Mouse (Mus musculus) spleen, embryonic (tissue): ENCODE measurements at regions not wholly inside any gene's neighbourhood (a gene's known extent, or its start where the extent isn't known, plus 50 kb on each side); places are given as distances from the start of the nearest gene placed in this dataset.
"Not testable (repeated sequence)": the region's sequence is repeated elsewhere in the genome, so short reads cannot be mapped to it uniquely, and the experiment has no call there.

ENCODE experiments used
- CTCF ChIA-PET: fragments of 350-600 bp; sonication (Branson Sonifier 250); formaldehyde crosslinking; loops from one replicate; lab custom pipeline; 2022; lab: Charles Lee

DNA sequence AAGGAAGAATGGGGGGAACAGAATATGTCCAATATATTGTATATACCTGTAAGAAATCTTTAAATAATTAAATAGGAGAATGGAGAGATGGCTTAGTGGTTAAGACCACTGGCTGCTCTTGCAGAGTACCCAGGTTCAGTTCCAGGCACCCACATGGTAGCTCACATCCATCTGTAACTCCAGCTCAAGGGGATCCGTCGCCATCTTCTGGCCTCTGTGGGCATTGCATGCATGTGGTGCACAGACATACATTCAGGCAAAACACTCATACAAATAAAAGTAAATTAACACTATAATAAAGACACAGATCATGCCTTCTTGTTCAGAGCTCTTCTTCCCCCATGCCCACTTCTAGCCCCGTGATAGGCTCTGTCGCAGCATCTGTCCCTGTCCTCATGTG is 132.0 kb downstream of the Tomm20 start:
- CTCF ChIA-PET: interaction anchor here (1.5 kb wide), 1 partner anchor 11 kb away, joined by 3 read pairs; no protein-coding TSS in a partner anchor

DNA sequence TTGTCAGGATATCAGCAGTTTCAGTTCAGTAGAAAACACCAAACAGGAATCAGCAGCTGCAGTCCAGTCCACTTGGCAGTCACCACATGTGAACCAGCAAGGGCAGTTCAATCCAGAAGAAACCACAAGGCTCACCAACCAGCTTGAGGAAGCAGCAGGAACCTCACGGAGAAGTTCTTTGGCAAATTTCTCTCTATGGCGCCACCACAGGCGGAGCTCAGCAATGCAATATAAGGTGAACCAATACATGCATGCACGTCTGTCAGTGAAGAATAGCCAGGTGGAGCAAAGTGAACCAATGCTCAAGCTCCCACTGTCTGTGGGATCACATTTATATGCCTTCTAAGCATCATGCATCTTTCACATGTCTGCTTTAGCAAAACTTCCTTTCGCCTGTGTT is 132.9 kb downstream of the Tomm20 start:
- CTCF ChIA-PET: interaction anchor here (1.5 kb wide), 1 partner anchor 11 kb away, joined by 3 read pairs; no protein-coding TSS in a partner anchor

DNA sequence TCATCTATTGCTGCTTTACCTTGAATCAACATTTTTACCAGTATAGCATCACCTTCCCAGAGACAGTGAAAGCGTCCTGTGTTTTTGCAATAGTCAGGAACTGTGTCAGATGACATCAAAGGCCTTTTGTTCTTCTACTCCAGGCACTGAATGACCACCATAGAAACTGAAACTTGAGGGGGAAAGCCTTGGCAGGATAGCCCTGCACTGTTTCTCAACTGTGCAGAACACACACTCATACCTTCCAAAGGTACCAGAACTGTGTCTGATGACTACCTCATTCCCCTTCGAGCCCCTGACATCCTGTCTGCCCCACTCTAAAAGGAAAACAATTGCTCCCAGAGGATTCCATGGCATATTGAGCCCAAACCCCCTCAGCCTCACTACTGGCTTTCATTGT is 134.3 kb downstream of the Tomm20 start:
- CTCF ChIA-PET: not testable (repeated sequence)

GRCm38 (mm10) chr8:126810516-126810915 is 135.1 kb downstream of the Tomm20 start:
- CTCF ChIA-PET: no interaction called here

GRCm38 (mm10) chr8:126809321-126809720 is 136.3 kb downstream of the Tomm20 start:
- CTCF ChIA-PET: no interaction called here

DNA sequence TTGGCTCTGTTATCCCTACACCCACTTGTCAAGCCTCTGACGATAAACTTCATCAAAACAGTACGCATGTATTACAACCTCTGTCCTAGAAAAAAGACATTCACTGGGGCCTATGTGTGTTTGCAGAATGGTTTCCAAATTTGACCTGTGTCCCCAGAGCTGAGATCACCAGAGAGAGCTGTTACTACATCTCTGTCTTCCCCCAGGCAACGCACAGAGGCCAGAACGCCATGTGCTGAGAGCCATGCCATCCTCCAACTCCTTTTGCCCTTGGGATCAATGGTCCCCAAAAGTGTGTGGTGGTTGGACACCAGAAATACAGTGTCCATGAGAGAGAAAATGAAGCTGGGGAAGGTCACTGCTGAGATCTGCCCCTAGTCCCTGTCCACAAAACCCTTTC is 137.1 kb downstream of the Tomm20 start:
- CTCF ChIA-PET: interaction anchor here (0.7 kb wide), 1 partner anchor 286 kb away, joined by 19 read pairs; no protein-coding TSS in a partner anchor

GRCm38 (mm10) chr8:126807171-126807768 is 138.4 kb downstream of the Tomm20 start:
- CTCF ChIA-PET: no interaction called here

DNA sequence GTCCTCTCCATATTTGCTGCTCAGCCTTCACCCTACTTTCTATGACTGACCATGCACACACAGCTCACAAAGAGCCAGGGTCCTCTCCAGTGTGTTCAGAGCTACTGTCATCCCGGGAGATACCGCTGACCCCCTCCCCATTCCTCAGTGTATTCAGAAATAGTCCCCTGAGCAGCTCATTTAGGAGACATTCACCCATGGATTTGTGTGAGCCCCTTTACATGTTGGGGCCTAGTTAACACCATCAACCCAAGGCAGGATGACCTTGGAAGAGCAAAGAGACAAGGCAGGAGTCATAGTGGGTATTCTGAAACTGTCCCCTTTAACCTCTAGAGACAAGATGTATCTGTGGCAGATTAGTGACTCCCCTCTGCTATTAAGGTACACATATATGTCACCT is 139.1 kb downstream of the Tomm20 start:
- CTCF ChIA-PET: no interaction called here

- CTCF ChIA-PET: no interaction called here
Observed at GRCm38 (mm10) chr8:126806181-126806560, 139.5 kb downstream of the Tomm20 start.

DNA sequence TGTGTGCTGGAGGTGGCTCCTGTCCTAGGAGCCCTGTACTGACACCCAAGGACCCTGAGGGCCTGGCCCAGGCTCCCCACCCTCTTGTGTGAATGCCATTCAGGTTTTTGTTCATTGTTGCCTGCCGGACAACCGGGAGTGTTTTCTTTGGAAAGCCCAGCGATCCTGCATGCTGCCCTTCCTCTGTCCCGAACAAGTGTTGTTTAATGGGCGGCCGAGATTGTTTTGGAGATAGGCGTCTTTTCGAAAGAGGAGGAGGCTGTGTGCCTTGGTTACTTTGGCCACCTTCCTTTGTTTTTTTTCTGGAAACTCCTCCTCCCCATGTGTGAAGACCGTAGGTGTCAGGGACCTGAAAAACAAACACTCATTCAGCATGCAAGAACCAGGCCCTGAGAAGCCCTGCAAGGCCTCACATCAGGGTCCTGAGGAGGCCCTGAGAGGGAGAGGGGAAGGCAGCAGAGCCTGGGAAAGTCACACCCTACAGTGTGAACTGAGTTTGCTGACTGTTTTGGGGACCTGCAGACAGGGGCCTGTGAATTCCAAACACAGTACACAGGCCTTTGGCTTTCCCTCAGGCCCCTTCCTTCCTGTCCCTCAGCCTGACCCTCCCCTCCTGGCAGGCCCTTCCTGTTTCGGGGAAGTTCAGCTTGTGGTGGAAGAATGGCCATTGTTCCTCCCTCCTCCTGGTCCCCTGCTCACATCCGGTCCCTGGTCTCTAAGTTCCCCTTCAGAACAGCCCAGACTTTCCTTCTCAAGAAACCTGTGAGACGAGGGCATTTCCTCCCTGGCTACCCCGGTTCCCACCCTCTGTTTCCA is 140.1 kb downstream of the Tomm20 start:
- CTCF ChIA-PET: no interaction called here

DNA sequence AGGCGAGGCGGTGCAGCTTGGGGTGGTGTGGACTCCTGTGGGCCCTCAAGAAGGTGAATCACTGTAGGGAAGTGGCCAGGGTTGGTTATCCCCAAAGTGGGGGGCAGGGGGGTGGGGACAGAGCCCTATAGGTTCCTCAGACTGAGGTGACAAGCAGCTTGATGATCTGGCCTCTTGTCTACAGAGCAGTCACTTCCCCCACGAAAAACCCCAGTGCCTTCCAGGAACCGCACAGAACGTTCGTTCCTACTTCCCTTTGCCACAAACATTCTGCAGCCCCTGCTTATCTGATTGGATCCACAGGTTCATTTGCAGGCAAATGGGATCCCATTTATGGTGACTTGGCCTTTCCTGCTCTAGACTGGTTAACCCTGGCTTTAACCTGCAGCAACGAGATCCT is 141.5 kb downstream of the Tomm20 start:
- CTCF ChIA-PET: interaction anchor here (0.6 kb wide), 1 partner anchor 217 kb away, joined by 4 read pairs; no protein-coding TSS in a partner anchor

DNA sequence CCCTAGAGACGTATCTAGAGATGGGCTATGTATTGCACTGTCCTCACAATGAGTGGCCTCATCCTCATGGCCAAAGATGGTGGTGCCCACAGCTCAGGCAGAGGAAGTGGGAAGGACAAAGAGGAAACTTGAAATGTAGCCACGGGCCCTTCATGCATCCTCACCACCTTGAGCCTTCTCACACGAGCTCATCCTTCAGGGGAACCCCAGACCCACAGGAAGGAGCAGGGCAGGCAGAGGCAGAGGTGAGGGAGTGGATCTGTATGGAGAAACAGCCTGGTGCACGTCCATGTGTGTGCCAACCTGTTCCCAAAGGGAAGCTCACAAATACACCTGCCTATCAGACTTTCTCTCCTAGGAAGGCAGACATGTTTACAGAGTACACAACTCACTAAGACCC is 143.0 kb downstream of the Tomm20 start:
- CTCF ChIA-PET: interaction anchor here (1.0 kb wide), 2 partner anchors 11 to 19 kb away, joined by 3 read pairs; no protein-coding TSS in a partner anchor

GRCm38 (mm10) chr8:126800976-126801375 is 144.7 kb downstream of the Tomm20 start:
- CTCF ChIA-PET: no interaction called here

DNA sequence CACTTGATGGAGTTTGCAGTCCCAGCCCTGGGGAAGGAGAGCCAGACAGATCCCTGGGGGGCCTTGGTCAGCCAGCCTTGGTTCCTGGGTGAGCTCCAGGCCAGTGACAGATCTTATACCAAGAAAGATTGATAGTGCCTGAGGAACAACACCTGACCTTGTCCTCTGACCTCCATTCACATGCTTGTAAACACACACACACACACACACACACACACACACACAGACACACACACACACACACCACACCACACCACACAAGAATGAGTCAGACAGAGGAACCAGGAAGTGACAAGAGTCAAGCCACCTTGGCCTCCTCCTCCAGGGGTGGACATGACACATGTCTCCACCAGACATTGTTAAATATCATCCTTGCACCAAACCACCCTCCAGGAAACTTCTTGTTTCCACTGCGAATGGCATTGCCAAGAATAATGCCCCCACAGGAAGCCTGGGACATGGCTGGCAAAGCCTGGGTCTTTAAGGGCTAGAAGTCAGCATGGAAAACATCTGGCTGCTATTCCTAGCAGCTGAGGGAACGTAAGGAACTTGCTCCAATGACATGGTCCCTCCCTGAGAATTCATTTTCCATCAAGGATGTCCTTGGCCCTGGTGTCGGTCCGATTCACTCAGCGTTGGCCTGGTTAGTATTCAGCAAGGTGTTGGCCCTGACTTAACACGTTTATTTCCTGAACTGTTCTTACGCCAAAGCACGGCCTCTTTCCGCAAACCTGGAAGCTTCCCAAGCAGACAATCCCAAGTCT is 147.9 kb downstream of the Tomm20 start:
- CTCF ChIA-PET: no interaction called here

- CTCF ChIA-PET: interaction anchor here (0.5 kb wide), 1 partner anchor 187 kb away, joined by 6 read pairs; no protein-coding TSS in a partner anchor
Observed at GRCm38 (mm10) chr8:126793657-126794056, 152.0 kb downstream of the Tomm20 start.

- CTCF ChIA-PET: no interaction called here
Observed at GRCm38 (mm10) chr8:126791069-126791468, 154.6 kb downstream of the Tomm20 start.

DNA sequence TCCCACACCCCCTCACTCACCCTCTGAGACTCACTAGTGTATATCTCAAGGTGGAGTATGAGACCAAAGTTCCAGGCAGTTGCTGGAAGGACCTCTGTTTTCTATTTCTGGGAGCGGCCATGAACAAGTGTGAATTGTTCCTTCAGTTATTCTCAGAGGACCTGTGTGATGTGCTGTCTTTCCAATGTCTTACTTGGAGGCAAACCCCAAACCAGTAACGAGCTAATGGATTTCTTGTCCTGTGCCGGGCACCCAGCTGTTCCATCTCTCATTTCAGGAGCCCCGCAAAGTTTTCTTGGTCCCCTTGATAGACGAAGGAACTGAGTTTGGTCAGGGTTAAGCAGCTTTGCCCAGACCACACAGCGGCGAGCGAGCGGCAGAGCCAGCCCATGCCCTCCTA is 155.4 kb downstream of the Tomm20 start:
- CTCF ChIA-PET: no interaction called here

DNA sequence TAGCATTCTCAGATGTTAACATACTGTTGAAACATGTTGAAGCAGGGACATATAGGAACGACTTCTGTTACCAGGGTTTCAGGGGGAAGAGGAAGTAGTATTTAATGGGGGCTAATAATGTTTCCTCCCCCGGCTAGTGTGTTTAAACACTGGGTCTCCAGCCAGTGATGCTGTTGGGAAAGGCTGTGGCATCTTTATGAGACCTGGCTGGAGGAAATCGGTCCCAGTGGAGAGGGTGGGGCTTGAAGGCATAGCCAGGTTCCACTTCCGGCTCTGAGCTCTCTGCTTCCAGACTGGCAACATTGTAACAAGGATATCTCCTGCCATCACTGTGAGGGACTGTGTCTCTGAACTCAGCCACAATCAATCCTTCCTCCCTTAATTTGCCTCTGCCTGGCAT is 156.6 kb downstream of the Tomm20 start:
- CTCF ChIA-PET: no interaction called here

- CTCF ChIA-PET: no interaction called here
Observed at GRCm38 (mm10) chr8:126788669-126789068, 157.0 kb downstream of the Tomm20 start.

GRCm38 (mm10) chr8:126787398-126787797 is 158.2 kb downstream of the Tomm20 start:
- CTCF ChIA-PET: interaction anchor here (0.8 kb wide), 1 partner anchor 134 kb away, joined by 8 read pairs; no protein-coding TSS in a partner anchor

- CTCF ChIA-PET: no interaction called here
Observed at GRCm38 (mm10) chr8:126785211-126785610, 160.4 kb downstream of the Tomm20 start.

DNA sequence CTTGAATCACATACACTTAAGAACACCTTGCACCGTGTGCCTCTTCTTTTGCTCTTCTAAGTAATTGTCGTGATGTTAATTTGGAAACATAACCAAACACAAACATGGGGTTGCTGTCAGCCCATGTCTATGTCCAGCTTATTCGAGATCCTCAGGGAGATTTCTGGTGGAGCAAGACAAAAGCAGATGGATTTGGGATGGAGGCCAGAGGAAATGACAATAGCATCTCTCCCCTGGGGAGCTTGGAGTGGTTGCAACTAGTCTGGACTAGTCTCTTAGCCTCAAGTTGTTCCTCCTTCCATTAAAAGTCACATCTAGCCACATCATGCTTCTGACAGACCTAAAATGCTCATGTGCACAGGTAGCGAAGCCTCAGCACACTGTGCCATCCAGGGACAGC is 161.0 kb downstream of the Tomm20 start:
- CTCF ChIA-PET: no interaction called here
